Mouse (Mus musculus): Measurements from ENCODE around the gene Mycl.

Mycl gene

GRCm38 (mm10) chr4:123013949-123014406, 18.5 kb downstream of the Mycl start:
- DNase-seq (ENCODE audit: extremely low read depth, insufficient read length, low spot score): no peak

- DNase-seq (ENCODE audit: extremely low read depth, insufficient read length, low spot score): no peak
These were observed 19.2 kb downstream of the Mycl start for GRCm38 (mm10) chr4:123014501-123015282.

- DNase-seq (ENCODE audit: extremely low read depth, insufficient read length, low spot score): peak; percentile 91
These were observed 21.1 kb downstream of the Mycl start, which contains the start of gene Trit1 for GRCm38 (mm10) chr4:123016451-123016957. Gene Trit1, plus strand, starts transcription at chr4:123016597.

GRCm38 (mm10) chr4:123021591-123021990, 26.1 kb downstream of the Mycl start:
- no peak for DNase-seq (ENCODE audit: extremely low read depth, insufficient read length, low spot score)

- no peak for DNase-seq (ENCODE audit: extremely low read depth, insufficient read length, low spot score)
These were observed 27.4 kb downstream of the Mycl start for GRCm38 (mm10) chr4:123022896-123023295.

- DNase-seq (ENCODE audit: extremely low read depth, insufficient read length, low spot score): no peak
These were observed 30.0 kb downstream of the Mycl start for GRCm38 (mm10) chr4:123025418-123025817.

- DNase-seq (ENCODE audit: extremely low read depth, insufficient read length, low spot score): no peak
These were observed 30.7 kb downstream of the Mycl start for GRCm38 (mm10) chr4:123026161-123026560.

- no peak for DNase-seq (ENCODE audit: extremely low read depth, insufficient read length, low spot score)
These were observed 31.1 kb downstream of the Mycl start for GRCm38 (mm10) chr4:123026597-123026996.

- DNase-seq (ENCODE audit: extremely low read depth, insufficient read length, low spot score): no peak
These were observed 39.4 kb downstream of the Mycl start for GRCm38 (mm10) chr4:123034841-123035240.

GRCm38 (mm10) chr4:123035636-123036035, 40.2 kb downstream of the Mycl start:
- no peak for DNase-seq (ENCODE audit: extremely low read depth, insufficient read length, low spot score)

GRCm38 (mm10) chr4:123036710-123037109, 41.3 kb downstream of the Mycl start:
- no peak for DNase-seq (ENCODE audit: extremely low read depth, insufficient read length, low spot score)

GRCm38 (mm10) chr4:123041131-123041530, 45.7 kb downstream of the Mycl start:
- no peak for DNase-seq (ENCODE audit: extremely low read depth, insufficient read length, low spot score)

- no peak for DNase-seq (ENCODE audit: extremely low read depth, insufficient read length, low spot score)
These were observed 48.4 kb downstream of the Mycl start for GRCm38 (mm10) chr4:123043858-123044257.

GRCm38 (mm10) chr4:123044842-123045241, 49.4 kb downstream of the Mycl start:
- no peak for DNase-seq (ENCODE audit: extremely low read depth, insufficient read length, low spot score)

- DNase-seq (ENCODE audit: extremely low read depth, insufficient read length, low spot score): no peak
These were observed 50.8 kb downstream of the Mycl start for GRCm38 (mm10) chr4:123046300-123046699.

GRCm38 (mm10) chr4:123050681-123051211, 55.3 kb downstream of the Mycl start:
- DNase-seq (ENCODE audit: extremely low read depth, insufficient read length, low spot score): peak; percentile 41
